Mouse (Mus musculus): ENCODE measurements around the gene Pus7l. TPM values are rescaled to one million over a fixed set of nuclear protein-coding genes. Genes with fewer than 3 reads are reported as not detected.

Pus7l gene
- total and polyA plus RNA-seq, 2 experiments from 2014 or later, result 2.7 to 8.0 TPM

GRCm38 (mm10) chr15:94572746-94573145 lies 29.4 kb upstream of the Pus7l start:
- Histone ChIP-seq H3K9me3 (replicated peaks; ENCODE audit: control insufficient read depth, low read length) (no peaks in the 10 kb centered on the region), H3K4me1 (ENCODE audit: control insufficient read depth, insufficient read depth) (no peaks in the 10 kb centered on the region), H3K4me2 (ENCODE audit: low read depth, low read length) (no peak overlapping the region), H3K27ac (ENCODE audit: low read depth) (no peak overlapping the region), H3K9ac (replicated peaks; ENCODE audit: low read depth, low read length) (no peak overlapping the region), H3K4me3 (ENCODE audit: low read depth, low read length) (no peak overlapping the region), H3K27me3 (ENCODE audit: control insufficient read depth, insufficient read depth, low read length) (no peaks in the 10 kb centered on the region), H3K36me3 (replicated peaks; ENCODE audit: control insufficient read depth, insufficient read depth, low read length) (no peaks in the 10 kb centered on the region)
- TF ChIP-seq EP300 (IDR thresholded peaks at IDR 0.05; ENCODE audit: low read depth) (no peak), CTCF (IDR thresholded peaks at IDR 0.05; ENCODE audit: low read depth) (no peak)
- ATAC-seq (ENCODE audit: insufficient read depth, low read depth) (no peak), DNase-seq (ENCODE audit: low spot score) (no peak)
- 53% methylated on average over 8 of the region's 8 CpGs for WGBS

- no peaks in the 10 kb centered on the region for H3K4me1 ChIP-seq (ENCODE audit: control insufficient read depth, insufficient read depth)
- H3K9ac ChIP-seq (replicated peaks; ENCODE audit: low read depth, low read length), result no peak overlapping the region
- no peak for DNase-seq (ENCODE audit: low spot score)
- no peak for TF ChIP-seq CTCF (IDR thresholded peaks at IDR 0.05; ENCODE audit: low read depth)
- no peak for TF ChIP-seq EP300 (IDR thresholded peaks at IDR 0.05; ENCODE audit: low read depth)
- WGBS, result 68% methylated on average over 4 of the region's 4 CpGs
- H3K4me2 ChIP-seq (ENCODE audit: low read depth, low read length), result no peak overlapping the region
- H3K9me3 ChIP-seq (replicated peaks; ENCODE audit: control insufficient read depth, low read length), result no peaks in the 10 kb centered on the region
- ATAC-seq (ENCODE audit: insufficient read depth, low read depth), result no peak
- H3K36me3 ChIP-seq (replicated peaks; ENCODE audit: control insufficient read depth, insufficient read depth, low read length), result no peaks in the 10 kb centered on the region
- no peak overlapping the region for H3K4me3 ChIP-seq (ENCODE audit: low read depth, low read length)
- no peaks in the 10 kb centered on the region for H3K27me3 ChIP-seq (ENCODE audit: control insufficient read depth, insufficient read depth, low read length)
- H3K27ac ChIP-seq (ENCODE audit: low read depth), result no peak overlapping the region
Measured at GRCm38 (mm10) chr15:94571501-94571900, 28.2 kb upstream of the Pus7l start.

GRCm38 (mm10) chr15:94568496-94569182 lies 25.3 kb upstream of the Pus7l start:
- Histone ChIP-seq H3K9me3 (replicated peaks; ENCODE audit: control insufficient read depth, low read length) (no peaks in the 10 kb centered on the region), H3K27ac (ENCODE audit: low read depth) (no peak overlapping the region), H3K4me1 (ENCODE audit: control insufficient read depth, insufficient read depth) (no peaks in the 10 kb centered on the region), H3K9ac (replicated peaks; ENCODE audit: low read depth, low read length) (no peak overlapping the region), H3K36me3 (replicated peaks; ENCODE audit: control insufficient read depth, insufficient read depth, low read length) (no peaks in the 10 kb centered on the region), H3K4me3 (ENCODE audit: low read depth, low read length) (no peak overlapping the region), H3K4me2 (ENCODE audit: low read depth, low read length) (no peak overlapping the region), H3K27me3 (ENCODE audit: control insufficient read depth, insufficient read depth, low read length) (no peaks in the 10 kb centered on the region)
- 82% methylated on average over 10 of the region's 10 CpGs for WGBS
- DNase-seq (ENCODE audit: low spot score) (no peak), ATAC-seq (ENCODE audit: insufficient read depth, low read depth) (no peak)
- TF ChIP-seq EP300 (IDR thresholded peaks at IDR 0.05; ENCODE audit: low read depth) (no peak), CTCF (IDR thresholded peaks at IDR 0.05; ENCODE audit: low read depth) (no peak)

- WGBS, result 74% methylated on average over 9 of the region's 9 CpGs
- no peaks in the 10 kb centered on the region for H3K4me1 ChIP-seq (ENCODE audit: control insufficient read depth, insufficient read depth)
- ATAC-seq (ENCODE audit: insufficient read depth, low read depth) (no peak), DNase-seq (ENCODE audit: low spot score) (no peak)
- TF ChIP-seq EP300 (IDR thresholded peaks at IDR 0.05; ENCODE audit: low read depth), result no peak
- H3K4me2 ChIP-seq (ENCODE audit: low read depth, low read length), result no peak overlapping the region
- H3K9me3 ChIP-seq (replicated peaks; ENCODE audit: control insufficient read depth, low read length), result no peaks in the 10 kb centered on the region
- no peaks in the 10 kb centered on the region; the same call in 1 of the 2 replicates for H3K36me3 ChIP-seq (replicated peaks; ENCODE audit: control insufficient read depth, insufficient read depth, low read length)
- H3K27ac ChIP-seq (ENCODE audit: low read depth), result no peak overlapping the region
- H3K4me3 ChIP-seq (ENCODE audit: low read depth, low read length), result no peak overlapping the region
- no peak overlapping the region for H3K9ac ChIP-seq (replicated peaks; ENCODE audit: low read depth, low read length)
- no peaks in the 10 kb centered on the region for H3K27me3 ChIP-seq (ENCODE audit: control insufficient read depth, insufficient read depth, low read length)
Measured at GRCm38 (mm10) chr15:94565854-94566253, 22.5 kb upstream of the Pus7l start.

GRCm38 (mm10) chr15:94564909-94565308 lies 21.6 kb upstream of the Pus7l start:
- 76% methylated on average over 2 of the region's 2 CpGs for WGBS

More at GRCm38 (mm10) chr15:94564909-94565308, 21.6 kb upstream of the Pus7l start:
- no peaks in the 10 kb centered on the region for H3K4me1 ChIP-seq (ENCODE audit: control insufficient read depth, insufficient read depth)
- H3K4me2 ChIP-seq (ENCODE audit: low read depth, low read length), result no peak overlapping the region
- H3K9me3 ChIP-seq (replicated peaks; ENCODE audit: control insufficient read depth, low read length), result no peaks in the 10 kb centered on the region
- no peak overlapping the region for H3K27ac ChIP-seq (ENCODE audit: low read depth)
- TF ChIP-seq EP300 (IDR thresholded peaks at IDR 0.05; ENCODE audit: low read depth) (no peak), CTCF (IDR thresholded peaks at IDR 0.05; ENCODE audit: low read depth) (no peak)
- no peak overlapping the region for H3K9ac ChIP-seq (replicated peaks; ENCODE audit: low read depth, low read length)
- ATAC-seq (ENCODE audit: insufficient read depth, low read depth) (no peak), DNase-seq (ENCODE audit: low spot score) (no peak)
- H3K27me3 ChIP-seq (ENCODE audit: control insufficient read depth, insufficient read depth, low read length), result no peaks in the 10 kb centered on the region
- no peaks in the 10 kb centered on the region; the same call in 1 of the 2 replicates for H3K36me3 ChIP-seq (replicated peaks; ENCODE audit: control insufficient read depth, insufficient read depth, low read length)
- no peak overlapping the region for H3K4me3 ChIP-seq (ENCODE audit: low read depth, low read length)
